Mouse (Mus musculus): ENCODE data around the gene Hydin.
"Not testable (repeated sequence)": the region's sequence is repeated elsewhere in the genome, so short reads cannot be mapped to it uniquely, and the experiment has no call there.

Hydin gene

GRCm38 (mm10) chr8:110339447-110339846 lies 72.7 kb downstream of the Hydin start:
- DNase-seq (ENCODE audit: low spot score), result no peak

- no peak for DNase-seq (ENCODE audit: low spot score)
These were observed 73.4 kb downstream of the Hydin start for GRCm38 (mm10) chr8:110340090-110340703.

GRCm38 (mm10) chr8:110345697-110346394 lies 79.1 kb downstream of the Hydin start:
- no peak for DNase-seq (ENCODE audit: low spot score)

- no peak for DNase-seq (ENCODE audit: low spot score)
These were observed 80.1 kb downstream of the Hydin start for GRCm38 (mm10) chr8:110346915-110347314.

DNA sequence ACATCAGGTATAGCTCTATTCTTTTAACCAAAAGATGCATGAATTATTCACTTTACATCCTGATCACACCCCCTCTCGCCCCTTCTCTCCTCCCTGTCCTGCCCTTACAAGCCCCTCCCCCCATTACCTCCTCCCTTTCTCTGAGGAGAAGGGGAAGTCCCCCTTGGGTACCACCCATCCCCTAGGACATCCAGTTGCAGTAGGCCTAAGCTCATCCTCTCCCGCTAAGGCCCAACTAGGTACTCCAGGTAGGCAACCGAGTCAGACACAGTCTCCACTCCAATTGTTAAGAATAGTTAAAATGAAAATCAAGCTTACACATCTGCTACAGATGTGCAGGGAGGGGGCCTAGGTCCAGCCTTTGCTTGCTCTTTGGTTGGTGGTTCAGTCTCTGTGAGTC lies 83.9 kb downstream of the Hydin start:
- no peak for DNase-seq (ENCODE audit: low spot score)

DNA sequence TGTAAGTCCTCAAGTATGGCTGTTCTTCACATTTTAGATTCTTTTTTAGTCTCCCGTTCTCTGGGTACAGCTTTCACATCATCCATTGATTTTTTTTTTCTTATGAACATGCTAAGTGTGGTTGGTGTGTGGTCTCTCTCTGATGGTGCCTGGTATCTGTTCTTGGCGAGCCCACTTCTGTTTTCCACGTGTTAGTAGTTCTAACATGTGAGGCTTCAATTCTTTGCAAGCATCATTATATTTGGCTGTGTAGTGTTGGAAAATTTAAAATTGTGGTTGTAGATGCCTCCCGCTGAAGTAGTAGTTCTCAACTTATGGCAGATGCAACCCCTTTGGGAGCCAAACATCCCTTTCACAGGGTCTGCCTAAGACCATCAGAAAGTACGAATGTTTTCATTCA lies 85.1 kb downstream of the Hydin start:
- no peak for DNase-seq (ENCODE audit: low spot score)

DNA sequence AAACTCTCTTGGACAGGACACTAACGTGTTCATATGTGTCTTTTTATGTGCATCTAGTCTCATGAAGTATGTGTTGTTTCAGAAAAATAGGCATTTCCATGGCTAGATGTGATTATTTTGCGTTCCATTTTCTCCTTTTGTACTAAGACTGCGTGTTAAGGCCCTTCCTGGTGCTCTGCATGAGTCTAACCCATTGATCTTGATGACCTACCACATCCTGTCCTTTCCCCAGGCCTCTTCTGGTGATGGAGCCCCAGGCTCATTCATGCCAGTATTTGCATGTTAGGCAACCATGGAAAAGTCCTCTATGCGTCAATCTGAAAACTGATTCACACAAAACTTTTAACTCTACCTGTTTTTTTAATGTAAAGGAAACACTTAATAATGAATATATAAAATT lies 96.2 kb downstream of the Hydin start:
- DNase-seq (ENCODE audit: low spot score), result no peak

GRCm38 (mm10) chr8:110372836-110373235 lies 106.1 kb downstream of the Hydin start:
- DNase-seq (ENCODE audit: low spot score), result no peak

- no peak for DNase-seq (ENCODE audit: low spot score)
These were observed 106.9 kb downstream of the Hydin start for GRCm38 (mm10) chr8:110373695-110374094.

- DNase-seq (ENCODE audit: low spot score), result no peak
These were observed 116.0 kb downstream of the Hydin start for GRCm38 (mm10) chr8:110382751-110383150.

DNA sequence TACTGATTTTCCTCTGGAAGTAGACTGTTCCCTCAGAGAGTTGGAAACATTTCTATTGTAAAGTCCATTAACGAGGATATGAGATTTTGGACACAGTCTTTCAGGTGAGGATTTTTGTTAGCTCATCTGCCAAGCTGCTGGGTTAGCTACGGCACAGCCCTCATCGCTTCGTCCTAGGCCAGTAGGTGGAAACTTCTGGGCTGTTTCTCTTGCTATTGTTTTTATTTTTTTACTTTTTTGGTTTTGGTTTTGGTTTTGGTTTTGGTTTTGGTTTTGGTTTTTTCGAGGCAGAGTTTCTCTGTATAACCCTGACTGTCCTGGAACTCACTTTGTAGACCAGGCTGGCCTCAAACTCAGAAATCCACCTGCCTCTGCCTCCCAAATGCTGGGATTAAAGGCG lies 117.9 kb downstream of the Hydin start:
- DNase-seq (ENCODE audit: low spot score), result not testable (repeated sequence)

GRCm38 (mm10) chr8:110395656-110396055 lies 128.9 kb downstream of the Hydin start:
- no peak for DNase-seq (ENCODE audit: low spot score)

- DNase-seq (ENCODE audit: low spot score), result no peak
These were observed 133.8 kb downstream of the Hydin start for GRCm38 (mm10) chr8:110400536-110400935.

DNA sequence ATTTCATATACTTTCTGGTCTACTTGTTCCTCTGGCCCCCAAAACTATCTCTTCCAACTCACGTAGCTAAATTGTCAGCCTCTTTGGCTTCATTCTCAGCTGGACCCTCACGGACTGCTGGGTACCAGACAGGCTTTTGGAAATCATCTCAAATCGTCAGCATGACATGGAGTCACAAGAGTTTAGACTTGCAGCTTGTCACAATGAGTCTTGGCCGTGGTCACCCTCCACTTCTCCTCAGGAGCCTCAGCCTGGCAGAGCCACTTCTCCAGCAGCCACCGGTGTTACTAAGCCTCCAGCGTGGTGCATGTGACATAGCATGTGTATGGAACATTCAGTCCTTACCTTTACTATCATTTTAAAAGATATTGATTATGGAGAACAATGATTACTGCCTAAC lies 135.5 kb downstream of the Hydin start:
- no peak for DNase-seq (ENCODE audit: low spot score)

GRCm38 (mm10) chr8:110404516-110404915 lies 137.7 kb downstream of the Hydin start:
- no peak for DNase-seq (ENCODE audit: low spot score)

DNA sequence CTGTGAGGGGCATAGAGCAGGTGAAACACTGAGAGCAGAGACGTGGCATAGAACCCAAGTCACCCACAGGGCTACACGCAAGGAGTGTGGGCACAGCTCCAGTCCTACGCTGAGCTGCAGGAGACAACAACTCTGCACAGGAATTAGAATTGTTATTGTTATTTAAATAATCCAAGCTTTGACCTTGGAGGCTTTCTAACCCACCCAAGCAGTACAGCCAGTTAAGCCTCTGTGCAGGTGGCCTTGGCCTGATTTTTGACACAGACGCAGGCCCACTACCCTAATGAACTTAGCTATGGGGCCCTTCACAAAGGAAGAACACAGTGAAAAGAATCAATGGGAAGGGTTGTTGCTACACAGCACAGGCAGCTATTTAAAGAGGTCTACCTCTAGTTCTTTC lies 148.3 kb downstream of the Hydin start:
- DNase-seq (ENCODE audit: low spot score), result no peak

DNA sequence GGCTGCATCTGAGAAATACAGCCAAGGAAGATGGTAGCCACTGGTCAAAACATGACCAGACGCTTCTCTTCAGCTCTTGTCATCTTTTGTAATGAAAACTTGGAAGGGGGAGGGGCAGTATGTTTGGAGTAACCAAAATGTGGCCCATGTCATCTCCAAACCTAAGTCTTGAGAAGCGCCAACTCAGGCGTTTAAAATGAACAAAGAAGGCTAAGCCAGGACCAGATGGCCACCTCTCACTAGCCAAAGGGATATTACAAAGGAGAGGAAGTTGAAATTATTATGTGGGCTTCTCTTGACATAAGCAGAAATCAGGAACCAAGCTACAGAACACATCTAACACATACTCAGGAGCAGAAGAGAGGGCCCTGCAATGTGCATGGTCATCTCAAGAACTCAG lies 150.2 kb downstream of the Hydin start:
- DNase-seq (ENCODE audit: low spot score), result no peak

GRCm38 (mm10) chr8:110417801-110418200 lies 151.0 kb downstream of the Hydin start:
- no peak for DNase-seq (ENCODE audit: low spot score)

DNA sequence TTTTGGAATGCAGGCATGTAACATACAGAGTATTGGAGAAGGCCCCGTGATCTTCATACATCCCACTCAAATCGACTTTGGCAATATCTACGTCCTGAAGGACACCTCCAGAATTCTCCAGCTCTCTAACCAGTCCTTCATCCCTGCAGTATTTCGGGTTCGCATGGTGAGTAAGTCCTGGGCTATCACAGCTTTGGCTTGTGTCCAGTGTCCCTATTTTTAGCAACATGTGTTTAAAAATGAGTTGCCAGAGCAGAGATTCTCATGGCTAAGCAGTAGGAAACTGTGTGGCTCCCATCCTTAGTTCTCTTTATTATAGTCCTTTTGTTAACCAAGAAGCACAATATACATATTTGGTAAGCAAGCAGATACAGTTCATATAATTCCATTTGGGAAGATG lies 152.9 kb downstream of the Hydin start:
- no peak for DNase-seq (ENCODE audit: low spot score)

DNA sequence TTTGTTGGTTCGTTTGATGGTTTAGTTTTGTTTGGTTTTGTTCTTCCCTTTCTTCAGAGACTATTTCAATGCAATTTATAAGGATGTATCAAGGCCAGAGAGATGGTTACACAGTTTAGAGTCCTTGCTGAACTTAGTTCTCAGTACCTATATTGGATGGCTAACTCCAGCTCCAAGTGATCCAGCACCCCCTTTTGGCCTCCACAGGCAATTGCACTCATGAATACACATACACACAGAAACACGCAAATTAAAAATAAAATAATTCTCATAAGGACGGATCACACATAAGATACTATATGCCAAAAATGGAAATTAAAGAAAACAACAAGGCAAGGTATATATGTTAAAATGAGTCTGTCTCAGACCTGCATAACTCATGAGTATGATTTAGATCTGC lies 153.4 kb downstream of the Hydin start:
- no peak for DNase-seq (ENCODE audit: low spot score)

GRCm38 (mm10) chr8:110424146-110424545 lies 157.4 kb downstream of the Hydin start:
- DNase-seq (ENCODE audit: low spot score), result no peak

GRCm38 (mm10) chr8:110431340-110431739 lies 164.6 kb downstream of the Hydin start:
- no peak for DNase-seq (ENCODE audit: low spot score)

GRCm38 (mm10) chr8:110440528-110440927 lies 173.8 kb downstream of the Hydin start:
- no peak for DNase-seq (ENCODE audit: low spot score)

DNA sequence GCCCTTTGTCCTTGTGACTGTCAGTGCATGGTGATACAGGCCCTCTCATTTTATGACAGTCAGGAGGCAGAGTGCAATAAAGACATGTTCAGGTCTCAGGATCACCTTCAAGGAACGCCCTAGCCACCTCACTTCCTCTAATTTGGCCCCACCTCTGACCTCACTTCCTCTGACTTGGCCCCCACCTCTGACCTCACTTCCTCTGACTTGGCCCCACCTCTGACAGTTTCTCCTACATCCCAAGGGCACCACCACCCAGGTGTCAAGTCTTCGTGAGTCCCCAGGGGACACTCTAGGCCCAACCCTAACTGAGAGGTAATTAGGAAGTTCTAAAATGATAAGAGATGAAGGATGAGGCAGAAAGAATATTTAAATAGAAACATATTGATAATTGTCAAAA lies 177.5 kb downstream of the Hydin start:
- no peak for DNase-seq (ENCODE audit: low spot score)
